Mouse (Mus musculus): ENCODE measurements at regions not wholly inside any gene's neighbourhood (a gene's known extent, or its start where the extent isn't known, plus 50 kb on each side); places are given as distances from the start of the nearest gene placed in this dataset.

DNA sequence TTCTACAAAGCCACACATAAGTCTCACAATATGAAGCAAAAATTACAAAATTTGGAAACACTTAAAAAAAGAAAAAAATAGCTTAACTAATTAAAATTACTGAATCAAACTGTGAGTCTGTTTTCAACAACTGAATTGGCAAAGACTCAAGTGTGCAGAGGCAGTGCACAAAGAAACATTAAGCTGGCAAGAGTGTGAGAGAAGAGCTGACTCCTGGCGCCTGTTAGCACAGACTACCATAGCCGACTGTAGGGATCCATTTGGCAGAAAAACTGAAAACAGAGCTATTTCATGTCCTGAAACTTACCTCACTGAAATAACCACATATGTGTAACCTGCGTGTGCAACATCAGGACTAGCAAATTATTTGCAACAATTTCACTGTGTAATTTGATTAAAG lies 746.4 kb upstream of the Cypt12 start:
- H3K4me1 ChIP-seq (replicated peaks): no peaks in the 10 kb centered on the region
- H3K27me3 ChIP-seq (replicated peaks): no peaks in the 10 kb centered on the region
- H3K4me3 ChIP-seq: no peak overlapping the region
- no peak overlapping the region for H3K4me2 ChIP-seq
- no peaks in the 10 kb centered on the region for H3K9me3 ChIP-seq (replicated peaks)
- no peaks in the 10 kb centered on the region for H3K36me3 ChIP-seq
- H3K9ac ChIP-seq: no peak overlapping the region
- no peak for ATAC-seq (ENCODE audit: insufficient number of reproducible peaks, low FRiP score)
- no peak overlapping the region for H3K27ac ChIP-seq (ENCODE audit: poor library complexity, severe bottlenecking)
- WGBS: 80% methylated on average over 3 of the region's 3 CpGs

DNA sequence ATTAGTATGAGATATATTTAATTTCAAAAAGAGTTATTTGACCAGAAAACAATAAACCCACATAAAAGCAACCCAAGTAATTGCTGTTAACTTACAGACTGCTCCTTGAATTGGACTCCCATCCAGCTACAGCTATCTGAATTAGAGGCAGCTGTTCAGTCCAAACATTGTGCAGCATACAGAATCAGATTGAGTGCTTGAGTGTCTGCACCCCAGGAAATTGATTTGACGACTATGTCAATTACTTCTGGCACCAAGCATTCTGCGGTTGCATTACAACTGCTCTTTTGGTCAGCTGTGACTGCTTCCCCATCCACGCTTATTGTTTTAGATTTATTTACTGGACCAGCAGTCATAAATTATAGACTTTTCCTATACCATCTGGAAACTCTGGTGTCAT lies 734.2 kb upstream of the Cypt12 start:
- no peak overlapping the region for H3K4me3 ChIP-seq
- no peak overlapping the region for H3K4me2 ChIP-seq
- no peaks in the 10 kb centered on the region for H3K27me3 ChIP-seq (replicated peaks)
- no peak overlapping the region for H3K27ac ChIP-seq (ENCODE audit: poor library complexity, severe bottlenecking)
- 77% methylated on average over 3 of the region's 3 CpGs for WGBS
- H3K4me1 ChIP-seq (replicated peaks): no peaks in the 10 kb centered on the region
- H3K36me3 ChIP-seq: no peaks in the 10 kb centered on the region
- no peak for ATAC-seq (ENCODE audit: insufficient number of reproducible peaks, low FRiP score)
- H3K9me3 ChIP-seq (replicated peaks): no peaks in the 10 kb centered on the region
- no peak overlapping the region for H3K9ac ChIP-seq

DNA sequence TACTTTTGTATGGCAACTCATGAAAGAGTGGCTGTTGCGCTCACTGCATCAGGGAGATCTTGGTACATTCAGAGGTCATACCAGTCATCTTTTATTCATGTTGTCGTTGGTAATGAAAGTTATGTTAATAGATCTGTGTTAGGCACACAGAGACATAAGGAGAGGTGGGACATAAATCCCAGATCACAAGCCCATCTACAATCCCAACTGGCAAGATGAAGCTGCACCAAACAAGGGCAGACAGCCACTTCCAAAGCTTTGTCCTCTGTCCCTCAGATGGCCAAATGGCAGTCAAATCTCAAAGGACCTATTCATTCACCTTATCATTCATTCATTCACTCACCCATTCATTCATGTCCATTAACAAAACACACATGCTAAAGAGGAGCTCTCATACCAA lies 731.4 kb upstream of the Cypt12 start:
- WGBS: 81% methylated on average over 2 of the region's 2 CpGs
- no peak for ATAC-seq (ENCODE audit: insufficient number of reproducible peaks, low FRiP score)
- H3K9ac ChIP-seq: no peak overlapping the region
- no peaks in the 10 kb centered on the region for H3K36me3 ChIP-seq
- H3K27ac ChIP-seq (ENCODE audit: poor library complexity, severe bottlenecking): no peak overlapping the region
- no peak overlapping the region for H3K4me2 ChIP-seq
- H3K4me3 ChIP-seq: no peak overlapping the region
- H3K9me3 ChIP-seq (replicated peaks): no peaks in the 10 kb centered on the region
- H3K27me3 ChIP-seq (replicated peaks): no peaks in the 10 kb centered on the region
- no peaks in the 10 kb centered on the region for H3K4me1 ChIP-seq (replicated peaks)

DNA sequence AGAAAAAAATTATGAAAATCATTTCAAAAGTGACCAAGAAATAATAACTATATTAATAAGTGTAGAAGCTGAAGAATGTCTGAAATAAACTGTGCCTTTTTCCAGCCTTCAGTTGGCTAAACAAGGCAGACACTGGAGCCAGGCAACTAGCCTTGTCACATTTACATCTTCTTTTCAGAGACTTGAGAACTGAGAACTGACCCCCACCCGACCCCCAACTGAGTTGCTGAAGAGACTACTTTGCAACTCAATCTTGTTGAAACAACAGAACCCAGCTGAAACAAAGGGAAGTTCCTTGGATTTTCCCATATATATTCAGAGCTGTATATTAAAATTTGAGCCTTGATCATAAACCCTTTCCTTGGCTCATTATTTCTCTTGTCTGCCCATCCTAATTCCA lies 709.8 kb upstream of the Cypt12 start:
- no peak overlapping the region for H3K4me2 ChIP-seq
- H3K9ac ChIP-seq: no peak overlapping the region
- ATAC-seq (ENCODE audit: insufficient number of reproducible peaks, low FRiP score): no peak
- no peaks in the 10 kb centered on the region for H3K4me1 ChIP-seq (replicated peaks)
- WGBS: 29% methylated on average over 1 of the region's 1 CpGs
- no peak overlapping the region for H3K27ac ChIP-seq (ENCODE audit: poor library complexity, severe bottlenecking)
- no peak overlapping the region for H3K4me3 ChIP-seq
- H3K27me3 ChIP-seq (replicated peaks): no peaks in the 10 kb centered on the region
- H3K9me3 ChIP-seq (replicated peaks): no peaks in the 10 kb centered on the region
- H3K36me3 ChIP-seq: no peaks in the 10 kb centered on the region

DNA sequence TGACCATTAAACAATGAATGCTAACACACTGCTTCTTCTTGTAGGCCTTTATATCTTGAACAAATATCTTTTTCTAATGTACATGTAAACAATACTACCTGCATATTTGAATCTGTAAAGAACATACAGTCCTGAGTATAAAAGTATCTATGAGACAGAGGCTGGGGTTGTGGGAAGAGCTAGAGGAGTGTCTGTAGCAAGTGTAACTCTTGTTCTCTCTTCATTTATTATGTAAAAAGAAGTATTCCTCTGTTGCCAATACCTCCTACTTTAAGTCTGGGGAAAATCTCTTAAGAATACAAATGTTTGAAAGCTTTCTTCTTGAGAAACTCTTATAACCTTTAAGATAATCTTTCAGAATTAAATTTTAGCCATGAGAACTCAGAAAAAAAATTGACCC lies 689.8 kb upstream of the Cypt12 start:
- ATAC-seq (ENCODE audit: insufficient number of reproducible peaks, low FRiP score): no peak
- no peak overlapping the region for H3K4me2 ChIP-seq
- no peak overlapping the region for H3K27ac ChIP-seq (ENCODE audit: poor library complexity, severe bottlenecking)
- H3K27me3 ChIP-seq (replicated peaks): no peaks in the 10 kb centered on the region
- no peak overlapping the region for H3K9ac ChIP-seq
- no peak overlapping the region for H3K4me3 ChIP-seq
- H3K4me1 ChIP-seq (replicated peaks): no peaks in the 10 kb centered on the region
- H3K9me3 ChIP-seq (replicated peaks): no peaks in the 10 kb centered on the region
- no peaks in the 10 kb centered on the region for H3K36me3 ChIP-seq

DNA sequence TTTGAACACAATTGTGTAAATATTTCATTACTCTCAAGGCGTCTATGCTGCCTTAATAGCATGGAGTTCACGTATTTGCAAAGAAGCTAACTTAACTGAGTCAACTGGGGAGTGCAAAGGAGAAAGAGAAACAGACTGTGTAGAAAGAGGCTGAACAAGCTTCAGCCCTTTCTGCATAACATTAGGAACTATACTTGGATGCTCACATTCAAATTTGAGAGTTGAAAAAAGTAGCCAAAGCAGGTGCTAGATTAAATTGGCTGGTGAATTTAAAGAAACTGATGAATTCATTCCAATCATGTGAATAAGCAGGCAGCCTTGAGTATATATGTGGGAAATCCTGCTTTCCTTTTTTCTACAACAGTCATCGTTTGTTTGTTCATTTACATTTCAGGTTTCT lies 689.1 kb upstream of the Cypt12 start:
- WGBS: 76% methylated on average over 3 of the region's 3 CpGs
- Histone ChIP-seq H3K9me3 (replicated peaks) (no peaks in the 10 kb centered on the region), H3K9ac (no peak overlapping the region), H3K27me3 (replicated peaks) (no peaks in the 10 kb centered on the region), H3K36me3 (no peaks in the 10 kb centered on the region), H3K4me3 (no peak overlapping the region), H3K27ac (ENCODE audit: poor library complexity, severe bottlenecking) (no peak overlapping the region), H3K4me1 (replicated peaks) (no peaks in the 10 kb centered on the region), H3K4me2 (no peak overlapping the region)
- no peak for ATAC-seq (ENCODE audit: insufficient number of reproducible peaks, low FRiP score)

DNA sequence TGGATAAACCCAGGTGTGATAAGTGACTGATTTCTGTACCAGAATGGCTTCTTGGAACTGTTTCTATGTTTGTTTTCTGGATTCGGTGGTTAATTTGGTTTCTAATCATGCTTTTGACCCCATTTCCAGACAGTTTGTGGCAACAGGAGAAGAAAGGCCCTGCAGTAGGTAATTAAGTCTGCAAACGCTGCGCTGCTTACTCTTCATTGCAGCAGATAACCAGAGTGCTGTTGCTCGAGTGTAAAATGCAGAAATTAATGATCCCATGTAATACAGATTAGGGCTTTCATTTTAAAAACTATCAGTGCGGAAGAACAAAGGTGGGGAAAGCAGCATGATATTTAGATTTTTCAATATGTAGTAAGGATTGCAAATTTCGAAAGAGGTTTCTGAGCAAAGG lies 667.0 kb upstream of the Cypt12 start:
- no peak overlapping the region for H3K4me2 ChIP-seq
- H3K36me3 ChIP-seq: no peaks in the 10 kb centered on the region
- H3K9ac ChIP-seq: no peak overlapping the region
- no peaks in the 10 kb centered on the region for H3K4me1 ChIP-seq (replicated peaks)
- no peak overlapping the region for H3K27ac ChIP-seq (ENCODE audit: poor library complexity, severe bottlenecking)
- 64% methylated on average over 6 of the region's 6 CpGs for WGBS
- no peaks in the 10 kb centered on the region for H3K9me3 ChIP-seq (replicated peaks)
- no peak overlapping the region for H3K4me3 ChIP-seq
- no peak for ATAC-seq (ENCODE audit: insufficient number of reproducible peaks, low FRiP score)
- no peaks in the 10 kb centered on the region for H3K27me3 ChIP-seq (replicated peaks)

DNA sequence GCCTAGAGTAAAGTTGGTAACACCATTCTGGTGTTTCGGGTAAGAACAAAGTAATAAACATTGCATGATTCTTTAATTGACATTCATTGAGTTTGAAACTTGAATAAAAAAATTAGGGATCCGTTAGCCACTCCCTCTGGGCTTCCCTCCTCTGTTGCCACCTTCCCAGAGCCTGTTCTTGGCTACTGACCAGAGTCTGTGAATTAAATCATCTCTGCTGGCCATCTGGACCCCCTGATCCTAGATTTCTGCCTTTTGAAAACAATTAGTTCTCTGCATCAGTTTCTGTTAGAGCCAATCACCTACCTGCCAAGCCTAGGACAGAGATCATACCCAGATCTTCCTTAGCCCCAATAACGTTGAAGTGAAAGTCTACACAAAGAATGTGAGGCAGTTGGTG lies 665.3 kb upstream of the Cypt12 start:
- no peak overlapping the region for H3K27ac ChIP-seq (ENCODE audit: poor library complexity, severe bottlenecking)
- H3K9me3 ChIP-seq (replicated peaks): no peaks in the 10 kb centered on the region
- no peaks in the 10 kb centered on the region for H3K4me1 ChIP-seq (replicated peaks)
- WGBS: 68% methylated on average over 3 of the region's 3 CpGs
- H3K27me3 ChIP-seq (replicated peaks): no peaks in the 10 kb centered on the region
- H3K9ac ChIP-seq: no peak overlapping the region
- no peaks in the 10 kb centered on the region for H3K36me3 ChIP-seq
- no peak overlapping the region for H3K4me2 ChIP-seq
- H3K4me3 ChIP-seq: no peak overlapping the region
- no peak for ATAC-seq (ENCODE audit: insufficient number of reproducible peaks, low FRiP score)

DNA sequence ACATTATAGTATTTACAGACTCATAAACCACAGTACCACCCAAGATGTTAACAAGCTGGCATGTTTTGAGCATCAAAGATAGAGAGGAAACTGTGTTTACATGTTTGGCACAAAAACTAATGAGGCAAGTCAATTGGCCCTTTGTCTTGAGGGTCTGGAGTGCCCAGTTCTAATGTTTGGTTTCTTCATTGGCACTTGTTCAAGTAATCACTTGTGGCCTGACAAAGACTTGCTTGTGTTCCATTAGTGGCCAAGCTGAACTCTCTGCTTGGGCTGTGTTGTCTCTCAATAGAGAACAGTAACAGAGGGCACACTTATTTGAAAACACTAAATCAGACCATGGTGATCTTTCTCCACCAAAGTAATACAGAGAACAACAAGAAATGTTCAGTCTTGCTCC lies 630.7 kb upstream of the Cypt12 start:
- Histone ChIP-seq H3K36me3 (no peaks in the 10 kb centered on the region), H3K9ac (no peak overlapping the region), H3K27me3 (replicated peaks) (no peaks in the 10 kb centered on the region), H3K4me1 (replicated peaks) (peaks cover 7% of the 10 kb centered on the region), H3K27ac (ENCODE audit: poor library complexity, severe bottlenecking) (no peak overlapping the region), H3K4me3 (no peak overlapping the region), H3K4me2 (no peak overlapping the region), H3K9me3 (replicated peaks) (no peaks in the 10 kb centered on the region)
- no peak for ATAC-seq (ENCODE audit: insufficient number of reproducible peaks, low FRiP score)

DNA sequence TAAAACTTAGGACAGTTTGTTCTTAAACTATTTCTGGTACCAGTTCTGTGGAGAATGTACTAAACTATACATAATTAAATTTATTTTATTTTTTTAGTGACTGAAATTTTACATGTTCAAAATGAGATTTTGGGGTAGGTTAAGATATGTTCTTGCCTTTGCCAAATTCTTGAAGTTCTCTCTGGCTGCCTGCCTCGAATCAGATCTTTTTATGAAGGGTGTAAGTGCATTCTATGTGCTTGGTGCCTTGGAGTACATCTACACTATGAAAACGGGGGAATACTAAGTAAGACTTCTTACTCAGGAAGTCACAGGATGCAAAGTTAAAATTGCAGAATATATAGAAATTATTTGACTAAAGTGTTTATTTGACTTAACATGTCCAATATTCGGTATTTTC lies 629.8 kb upstream of the Cypt12 start:
- Histone ChIP-seq H3K9me3 (replicated peaks) (no peaks in the 10 kb centered on the region), H3K4me1 (replicated peaks) (peaks cover 7% of the 10 kb centered on the region), H3K27me3 (replicated peaks) (no peaks in the 10 kb centered on the region), H3K27ac (ENCODE audit: poor library complexity, severe bottlenecking) (no peak overlapping the region), H3K4me2 (no peak overlapping the region), H3K9ac (no peak overlapping the region), H3K36me3 (no peaks in the 10 kb centered on the region), H3K4me3 (no peak overlapping the region)
- WGBS: 76% methylated on average over 3 of the region's 3 CpGs
- ATAC-seq (ENCODE audit: insufficient number of reproducible peaks, low FRiP score): no peak

DNA sequence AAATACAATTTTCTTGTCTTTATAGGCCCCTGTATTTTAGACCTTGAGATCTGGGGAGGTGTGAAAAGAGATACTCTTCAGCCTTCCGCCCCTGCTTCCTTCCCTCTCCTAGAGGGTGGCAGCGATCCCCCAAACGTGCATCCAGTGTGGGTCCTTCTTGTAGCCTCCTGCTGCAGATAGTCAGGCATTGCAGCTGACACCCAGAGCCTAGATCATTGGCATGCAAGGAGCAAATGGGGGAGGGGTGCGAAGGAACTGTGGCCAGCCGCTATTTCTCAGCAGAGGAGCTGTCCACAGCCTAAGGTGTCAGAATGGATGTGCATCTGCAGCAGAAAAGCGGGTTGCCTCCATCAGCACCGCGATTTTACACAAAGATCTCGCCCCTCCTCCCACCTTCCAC lies 629.0 kb upstream of the Cypt12 start:
- H3K4me3 ChIP-seq: no peak overlapping the region
- no peak overlapping the region for H3K27ac ChIP-seq (ENCODE audit: poor library complexity, severe bottlenecking)
- H3K36me3 ChIP-seq: no peaks in the 10 kb centered on the region
- H3K4me2 ChIP-seq: peak overlapping the region; percentile 46
- H3K27me3 ChIP-seq (replicated peaks): no peaks in the 10 kb centered on the region
- peaks cover 7% of the 10 kb centered on the region for H3K4me1 ChIP-seq (replicated peaks)
- peak; percentile 59; the same call in 1 of the 2 replicates for ATAC-seq (ENCODE audit: insufficient number of reproducible peaks, low FRiP score)
- no peaks in the 10 kb centered on the region for H3K9me3 ChIP-seq (replicated peaks)
- H3K9ac ChIP-seq: no peak overlapping the region
- under 1% methylated on average over 9 of the region's 9 CpGs for WGBS

DNA sequence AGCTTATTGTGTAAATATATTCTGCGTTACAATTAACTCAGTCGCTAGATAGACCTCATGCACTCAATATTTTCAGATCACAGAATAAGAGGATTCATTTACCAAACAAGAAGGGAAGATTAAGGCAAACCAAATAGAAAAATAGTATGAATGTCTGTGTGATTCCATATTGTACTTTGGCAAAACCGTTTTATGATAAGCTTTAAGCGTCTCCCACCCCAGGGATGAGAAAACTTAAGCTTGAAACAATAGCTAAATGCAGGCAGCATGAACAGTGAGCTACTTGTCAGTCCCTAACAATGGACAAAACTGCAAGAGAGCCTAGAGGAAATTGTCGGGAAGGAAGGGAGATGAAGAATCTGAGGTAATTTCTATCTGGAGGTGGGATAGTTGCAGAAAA lies 628.3 kb upstream of the Cypt12 start:
- no peaks in the 10 kb centered on the region for H3K27me3 ChIP-seq (replicated peaks)
- H3K4me2 ChIP-seq: no peak overlapping the region
- WGBS: 56% methylated on average over 5 of the region's 5 CpGs
- H3K4me3 ChIP-seq: no peak overlapping the region
- H3K9ac ChIP-seq: no peak overlapping the region
- H3K9me3 ChIP-seq (replicated peaks): no peaks in the 10 kb centered on the region
- H3K36me3 ChIP-seq: no peaks in the 10 kb centered on the region
- peaks cover 7% of the 10 kb centered on the region for H3K4me1 ChIP-seq (replicated peaks)
- no peak overlapping the region for H3K27ac ChIP-seq (ENCODE audit: poor library complexity, severe bottlenecking)
- no peak for ATAC-seq (ENCODE audit: insufficient number of reproducible peaks, low FRiP score)
